Mouse (Mus musculus) heart, adult 2 months (tissue): ENCODE results near the gene Igf2bp2.

Source experiments
- CTCF ChIP-seq: fragments of 200-600 bp; IDR thresholded peaks from 2 replicates; pipeline ENCODE4 v1.8.1; 2022; ENCODE audit warnings: antibody characterized with exemption, mild to moderate bottlenecking, moderate library complexity
- POLR2A ChIP-seq: fragments of 200-500 bp; IDR thresholded peaks from 2 replicates; pipeline ENCODE4 v1.6.1; 2011; ENCODE audit warnings: mild to moderate bottlenecking, low read depth, low read length, control low read depth; ENCODE audit not compliant: insufficient read depth

GRCm38 (mm10) chr16:22061555-22062160 is 101.4 kb downstream of the Igf2bp2 start:
- TF ChIP-seq CTCF (no peak), POLR2A (no peak)
